Mouse (Mus musculus) neutrophil, adult 65 days (primary cell): ENCODE measurements around the gene Olfr617. TPM values are rescaled to one million over a fixed set of nuclear protein-coding genes. Genes with fewer than 3 reads are reported as not detected.

Experiments
- total RNA-seq: library from RNA; stranded (reverse); gene quantifications from 2 replicates; pipeline ENCODE4 v1.2.4, GENCODE M21; 2023

Olfr617 gene
- total RNA-seq: not detected in 2 replicates

DNA sequence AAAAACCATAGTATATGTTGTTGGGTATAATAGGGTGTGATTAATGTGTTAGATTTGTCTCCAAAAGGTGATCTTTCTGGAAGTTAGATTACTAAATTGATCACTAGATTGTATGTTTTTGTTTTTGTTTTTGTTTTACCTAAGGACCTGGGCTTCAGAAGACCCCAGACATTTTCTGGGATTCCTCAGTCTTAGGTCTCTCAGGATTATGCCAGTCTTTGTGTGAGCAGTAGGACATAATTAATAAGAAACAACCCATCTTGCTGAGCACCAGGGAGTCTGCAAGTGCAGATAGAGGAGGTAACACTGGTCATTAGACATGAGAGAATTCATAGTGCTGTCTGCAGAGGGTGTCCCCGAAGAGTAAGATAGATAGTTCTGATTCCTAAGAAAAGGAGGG is at the start of gene Olfr617:
Gene Olfr617 (plus strand): TSS at position 301 of the 400 bp plus-strand sequence.

DNA sequence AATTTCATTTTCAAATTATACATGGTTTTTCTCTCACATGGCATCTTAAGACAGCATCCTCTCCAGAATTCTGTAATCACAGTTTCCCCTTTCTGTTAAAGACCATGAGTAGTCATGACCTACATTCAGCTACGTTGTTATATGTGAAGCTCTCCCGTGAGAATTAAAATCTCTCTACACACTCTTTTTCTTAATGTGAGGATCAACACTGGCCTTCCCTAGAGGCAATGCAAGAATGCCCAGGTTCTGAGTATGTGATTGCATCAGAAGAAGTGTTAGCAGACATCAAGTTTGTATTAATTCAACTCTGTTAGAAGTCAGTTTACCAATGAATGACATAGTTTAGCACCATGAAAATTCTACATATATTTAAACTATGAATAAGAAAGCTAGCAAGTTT is 30.2 kb upstream of the Olfr617 start, which contains the start of gene Olfr612:
Gene Olfr612 (minus strand): TSS at position 101 of the 400 bp plus-strand sequence.

DNA sequence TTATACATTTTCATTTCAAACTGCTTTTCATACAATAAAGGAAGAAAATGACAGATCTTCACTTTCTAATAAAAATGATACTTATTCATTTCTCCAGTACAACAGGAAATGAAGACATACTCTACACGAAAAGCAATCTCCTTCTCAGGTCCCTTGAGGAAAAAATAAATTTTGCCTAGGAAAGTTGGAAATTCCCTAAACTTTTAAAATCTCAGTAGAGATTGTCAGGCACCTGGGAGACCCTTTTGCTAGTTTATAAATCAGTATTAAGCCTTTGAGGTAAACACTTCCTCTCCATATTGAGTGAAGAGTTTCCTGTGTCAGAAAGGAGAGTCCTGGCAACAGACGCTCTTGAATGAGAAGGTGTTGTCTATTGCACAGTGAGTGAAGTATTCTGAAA is 25.1 kb upstream of the Olfr617 start, which contains the start of gene Olfr613:
Gene Olfr613 (plus strand): TSS at position 301 of the 400 bp plus-strand sequence.

DNA sequence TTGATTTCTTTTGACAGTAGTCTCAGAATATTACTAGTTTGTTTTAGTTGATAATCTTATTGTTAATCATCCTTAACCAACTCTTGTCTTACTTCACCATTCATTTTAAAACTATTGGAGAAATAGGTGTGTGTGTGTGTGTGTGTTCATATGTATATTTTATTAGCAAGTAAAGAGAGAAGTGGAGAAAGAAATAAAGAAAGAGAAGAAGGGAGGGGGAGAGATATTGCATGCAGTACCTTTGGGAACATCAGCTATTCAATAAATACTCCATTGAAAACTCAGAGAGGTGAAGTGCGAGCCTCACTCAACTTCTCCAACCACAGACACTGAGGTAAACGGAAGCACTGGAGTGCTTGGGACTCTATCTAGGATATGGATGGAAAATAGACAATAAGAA is 17.1 kb upstream of the Olfr617 start, which contains the start of gene Olfr615:
Gene Olfr615 (plus strand): TSS at position 301 of the 400 bp plus-strand sequence.

DNA sequence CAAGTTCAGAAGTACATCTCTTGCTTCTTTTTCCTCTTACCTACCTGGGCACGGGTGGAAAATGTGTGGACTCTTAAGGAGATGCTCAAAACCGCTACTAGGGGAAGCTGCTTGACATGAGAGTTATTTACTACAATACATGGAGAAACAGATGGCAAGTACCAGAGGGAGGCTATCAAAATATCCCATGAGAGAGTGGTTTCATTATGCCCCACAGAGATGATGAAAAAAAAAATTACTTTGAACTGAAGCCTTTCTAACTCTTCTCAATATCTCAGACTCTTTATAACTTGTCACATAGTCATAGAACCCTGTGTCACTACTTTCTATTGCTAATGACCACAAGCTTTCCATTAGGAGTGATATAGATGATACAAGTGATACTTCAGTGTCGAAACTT is 3.8 kb upstream of the Olfr617 start, which contains the start of gene Olfr616:
Gene Olfr616 (minus strand): TSS at position 101 of the 400 bp plus-strand sequence.

DNA sequence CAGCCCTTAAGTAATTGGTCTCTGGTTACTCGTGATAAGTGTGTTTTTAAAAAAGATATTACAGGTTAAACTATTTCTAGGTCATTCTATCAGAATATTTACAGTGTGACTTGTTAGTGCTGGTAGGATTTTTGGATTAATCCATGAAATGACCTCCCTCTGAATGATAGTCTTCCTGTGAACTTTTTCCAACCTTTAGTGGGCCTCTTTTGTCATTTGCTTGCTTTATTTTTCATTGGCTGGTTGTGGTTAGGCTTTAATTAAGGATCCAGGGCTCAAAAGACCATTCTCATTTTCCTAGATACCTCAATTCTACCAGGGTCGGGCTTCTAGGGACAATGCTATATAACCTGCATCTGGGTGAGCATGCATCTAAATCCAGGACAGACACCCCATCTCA is 16.9 kb downstream of the Olfr617 start, which contains the start of gene Olfr618:
Gene Olfr618 (plus strand): TSS at position 301 of the 400 bp plus-strand sequence.

DNA sequence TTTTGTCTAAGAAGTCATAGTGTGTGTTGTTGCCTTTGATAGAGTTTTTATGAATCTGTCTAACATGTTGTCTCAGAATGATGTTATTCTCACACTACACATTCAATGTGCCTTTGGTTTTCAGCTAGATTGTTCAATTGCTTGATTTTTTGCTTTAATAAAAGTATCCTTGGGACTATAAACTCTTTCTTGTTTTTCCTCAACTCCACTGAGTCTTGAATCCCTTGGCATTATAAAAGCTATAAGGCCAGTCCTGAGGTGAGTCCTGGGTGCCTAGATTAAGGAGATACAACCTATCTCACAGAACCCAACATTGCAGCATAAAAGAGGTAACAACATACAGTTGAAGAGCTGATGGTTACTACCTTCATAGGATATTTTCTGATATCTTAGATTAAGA is 27.4 kb downstream of the Olfr617 start, which contains the start of gene Olfr619:
Gene Olfr619 (plus strand): TSS at position 301 of the 400 bp plus-strand sequence.

DNA sequence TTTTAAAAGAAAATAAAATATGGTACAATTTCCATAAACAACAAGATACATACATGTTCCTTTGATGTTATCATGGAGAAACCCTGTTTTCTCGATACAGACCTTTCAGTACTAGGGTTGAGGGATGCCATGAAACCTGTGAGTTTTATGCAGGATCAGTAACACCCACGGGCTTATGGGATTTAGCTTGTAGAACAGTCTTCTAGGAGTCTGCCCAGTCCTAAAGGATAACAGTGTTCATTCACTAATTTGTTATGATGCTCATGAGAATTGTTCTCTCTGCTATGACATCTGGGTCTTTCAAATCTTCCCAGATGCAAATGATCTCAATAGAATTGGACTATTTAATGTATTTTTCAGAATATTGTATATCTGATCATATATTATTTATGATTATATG is 39.6 kb downstream of the Olfr617 start, which contains the start of gene Olfr620:
Gene Olfr620 (minus strand): TSS at position 101 of the 400 bp plus-strand sequence.

Other genes with a start within 250 kb of the Olfr617 start
- not detected in 2 replicates for gene Olfr598, start 249.5 kb upstream of the Olfr617 start, total RNA-seq
- not detected in 2 replicates for gene Olfr599, start 237.1 kb upstream of the Olfr617 start, total RNA-seq
- not detected in 2 replicates for gene Olfr600, start 223.4 kb upstream of the Olfr617 start, total RNA-seq
- gene Olfr601, start 210.4 kb upstream of the Olfr617 start, total RNA-seq: not detected in 2 replicates
- not detected in 2 replicates for gene Olfr603, start 186.9 kb upstream of the Olfr617 start, total RNA-seq
- not detected in 2 replicates for gene Usp17lc, start 158.0 kb upstream of the Olfr617 start, total RNA-seq
- gene Olfr605, start 127.6 kb upstream of the Olfr617 start, total RNA-seq: not detected in 2 replicates
- gene Olfr606, start 124.0 kb upstream of the Olfr617 start, total RNA-seq: not detected in 2 replicates
- gene Olfr607, start 108.9 kb upstream of the Olfr617 start, total RNA-seq: not detected in 2 replicates
- gene Olfr608, start 103.2 kb upstream of the Olfr617 start, total RNA-seq: not detected in 2 replicates
- not detected in 2 replicates for gene Olfr609, start 75.0 kb upstream of the Olfr617 start, total RNA-seq
- not detected in 2 replicates for gene Olfr610, start 60.9 kb upstream of the Olfr617 start, total RNA-seq
- not detected in 2 replicates for gene Olfr611, start 52.2 kb upstream of the Olfr617 start, total RNA-seq
- gene Olfr612, start 30.3 kb upstream of the Olfr617 start, total RNA-seq: not detected in 2 replicates
- gene Olfr613, start 25.0 kb upstream of the Olfr617 start, total RNA-seq: not detected in 2 replicates
- not detected in 2 replicates for gene Olfr615, start 17.0 kb upstream of the Olfr617 start, total RNA-seq
- gene Olfr616, start 3.9 kb upstream of the Olfr617 start, total RNA-seq: not detected in 2 replicates
- gene Olfr618, start 17.0 kb downstream of the Olfr617 start, total RNA-seq: not detected in 2 replicates
- not detected in 2 replicates for gene Olfr619, start 27.5 kb downstream of the Olfr617 start, total RNA-seq
- not detected in 2 replicates for gene Olfr620, start 39.5 kb downstream of the Olfr617 start, total RNA-seq
- not detected in 2 replicates for gene Olfr622, start 69.6 kb downstream of the Olfr617 start, total RNA-seq
- gene Olfr623, start 90.6 kb downstream of the Olfr617 start, total RNA-seq: not detected in 2 replicates
- not detected in 2 replicates for gene Olfr624, start 98.1 kb downstream of the Olfr617 start, total RNA-seq
- not detected in 2 replicates for gene Olfr625-ps1, start 109.7 kb downstream of the Olfr617 start, total RNA-seq
- gene Olfr243, start 141.6 kb downstream of the Olfr617 start, total RNA-seq: not detected in 2 replicates
- gene Olfr628, start 157.3 kb downstream of the Olfr617 start, total RNA-seq: not detected in 2 replicates
- gene Olfr629, start 171.9 kb downstream of the Olfr617 start, total RNA-seq: not detected in 2 replicates
- gene Olfr630, start 184.3 kb downstream of the Olfr617 start, total RNA-seq: not detected in 2 replicates
- gene Olfr69, start 198.5 kb downstream of the Olfr617 start, total RNA-seq: not detected in 2 replicates
- not detected in 2 replicates for gene Olfr68, start 206.6 kb downstream of the Olfr617 start, total RNA-seq
- gene Olfr67, start 218.8 kb downstream of the Olfr617 start, total RNA-seq: not detected in 2 replicates
- gene Hbb-bt, start 240.9 kb downstream of the Olfr617 start, total RNA-seq: 16.2 and 21.8 TPM in 2 replicates